Mouse (Mus musculus) thymus, postnatal 10 days (tissue): ENCODE results near the gene 2310007B03Rik.
A peak's percentile ranks its signal among the peaks of the same experiment; 100 is the strongest.

Source experiments
- DNase-seq, 2 experiments: peaks; one replicate each; pipeline ENCODE4 v3.0.0; 2021; ENCODE audit warnings: low spot score in 2 of 2

The 2310007B03Rik gene

GRCm38 (mm10) chr1:93159566-93160500 lies 915 bp downstream of the 2310007B03Rik start:
- DNase-seq = no peak

- DNase-seq = no peak
Measured at GRCm38 (mm10) chr1:93158916-93159315, 1.8 kb downstream of the 2310007B03Rik start.

- DNase-seq = no peak
Measured at GRCm38 (mm10) chr1:93157566-93157965, 3.2 kb downstream of the 2310007B03Rik start.

GRCm38 (mm10) chr1:93150907-93151661 lies 9.7 kb downstream of the 2310007B03Rik start:
- no peak for DNase-seq

- no peak for DNase-seq
Measured at GRCm38 (mm10) chr1:93144176-93144575, 16.6 kb downstream of the 2310007B03Rik start.

- DNase-seq = no peak
Measured at GRCm38 (mm10) chr1:93142871-93143270, 17.9 kb downstream of the 2310007B03Rik start.

- DNase-seq = no peak
Measured at GRCm38 (mm10) chr1:93139713-93140112, 21.0 kb downstream of the 2310007B03Rik start.

GRCm38 (mm10) chr1:93138534-93138933 lies 22.2 kb downstream of the 2310007B03Rik start:
- DNase-seq = no peak

GRCm38 (mm10) chr1:93135036-93135526 lies 25.7 kb downstream of the 2310007B03Rik start, which contains the start of gene Agxt:
Agxt (plus strand) TSS chr1:93135240.
- no peak for DNase-seq

- no peak for DNase-seq
Measured at GRCm38 (mm10) chr1:93132676-93133075, 28.1 kb downstream of the 2310007B03Rik start.

GRCm38 (mm10) chr1:93130242-93130983 lies 30.3 kb downstream of the 2310007B03Rik start:
- DNase-seq = no peak

- DNase-seq = no peak
Measured at GRCm38 (mm10) chr1:93128710-93129349, 31.9 kb downstream of the 2310007B03Rik start.

GRCm38 (mm10) chr1:93128209-93128608 lies 32.5 kb downstream of the 2310007B03Rik start:
- no peak for DNase-seq

GRCm38 (mm10) chr1:93125256-93125655 lies 35.5 kb downstream of the 2310007B03Rik start:
- no peak for DNase-seq

- no peak for DNase-seq
Measured at GRCm38 (mm10) chr1:93124066-93124465, 36.7 kb downstream of the 2310007B03Rik start.

GRCm38 (mm10) chr1:93123179-93123854 lies 37.4 kb downstream of the 2310007B03Rik start:
- no peak for DNase-seq

- no peak for DNase-seq
Measured at GRCm38 (mm10) chr1:93118816-93119215, 41.9 kb downstream of the 2310007B03Rik start.

GRCm38 (mm10) chr1:93115471-93115870 lies 45.3 kb downstream of the 2310007B03Rik start:
- DNase-seq = no peak

GRCm38 (mm10) chr1:93114713-93115463 lies 45.9 kb downstream of the 2310007B03Rik start:
- peak; percentile 44 to 45 for DNase-seq

GRCm38 (mm10) chr1:93102700-93103099 lies 58.0 kb downstream of the 2310007B03Rik start:
- no peak for DNase-seq
